In the genomic region with DNA sequence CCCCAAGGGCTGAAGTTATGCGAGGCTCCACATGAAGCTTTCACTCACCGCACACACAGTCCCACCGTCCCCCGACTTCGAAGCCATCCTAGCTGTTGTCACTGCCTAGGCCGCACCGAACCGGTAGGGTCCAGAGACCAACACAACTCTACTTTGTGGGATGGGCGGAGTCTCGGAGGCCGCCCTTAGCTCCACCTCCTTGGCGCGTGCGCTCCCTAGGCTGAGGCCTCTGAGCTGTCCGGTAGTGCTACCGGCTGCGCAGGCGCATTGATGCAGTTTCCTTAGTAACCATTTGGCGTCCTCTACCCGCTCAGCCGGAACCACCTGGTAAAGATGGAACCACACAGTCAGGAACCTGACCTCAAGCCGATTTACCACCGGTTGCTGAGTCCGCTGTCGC, we compare ENCODE assay signal across 8 mouse cellular contexts. TPM values are rescaled to one million over a fixed set of nuclear protein-coding genes. Genes with fewer than 3 reads are reported as not detected.
DNase-seq lines count a peak whose midpoint lies in the region; ATAC-seq lines count a peak whose summit lies in the region.

A gene (minus strand): TSS at position 184 of the 400 bp plus-strand sequence.
A gene (plus strand): TSS at position 218 of the 400 bp plus-strand sequence.

- peak; percentile 96 for ATAC-seq in hindbrain, embryonic 12.5 days (ENCODE audit: low FRiP score)

- H3K9me3 ChIP-seq in hindbrain, embryonic 12.5 days (replicated peaks), result no peaks in the 10 kb centered on the region

- peaks cover 17% of the 10 kb centered on the region for H3K4me1 ChIP-seq in hindbrain, embryonic 12.5 days

- peaks cover under 1% of the 10 kb centered on the region; the same call in 1 of the 2 replicates for H3K36me3 ChIP-seq in hindbrain, embryonic 12.5 days

- H3K4me2 ChIP-seq in hindbrain, embryonic 12.5 days (replicated peaks), result peak within 1 kb of the TSS; percentile 95

- peak within 1 kb of the TSS; percentile 72 for H3K9ac ChIP-seq in hindbrain, embryonic 12.5 days

- H3K27me3 ChIP-seq in hindbrain, embryonic 12.5 days, result peaks cover 28% of the 10 kb centered on the region

- peak within 1 kb of the TSS; percentile 59 for H3K4me3 ChIP-seq in hindbrain, embryonic 12.5 days

- DNase-seq in MN1 (ENCODE audit: low spot score), result peak; percentile 90
- peak; percentile 97 for DNase-seq in cerebellum, adult 9-10 months
- peak; percentile 93 to 98 for DNase-seq in frontal cortex, adult 2 months (ENCODE audit: extremely low spot score in 1 of 2, low spot score in 1 of 2)
- DNase-seq in layer of hippocampus, postnatal 14 days (ENCODE audit: low spot score in 2 of 2), result peak; percentile 89 to 97
- peak; percentile 98 for DNase-seq in lung, postnatal 14 days
- peak; percentile 87 for DNase-seq in retina, adult 2 months (ENCODE audit: low read depth, low spot score)
- DNase-seq in thymus, postnatal 36 days, result peak; percentile 91 to 95

- H3K27ac ChIP-seq in hindbrain, embryonic 12.5 days, result no peak within 1 kb of the TSS

- under 1% methylated on average over 25 of the region's 25 CpGs for WGBS in hindbrain, embryonic 12.5 days

RNA-seq across cellular contexts. Expression of the first gene that starts in this region (rescaled TPM):
- 52.4 and 58.4 TPM in 2 replicates for polyA plus RNA-seq in frontal cortex, adult 2 months (2012; rRNA removed)
- polyA plus RNA-seq in hindbrain, embryonic 12.5 days (2016; fragmentation: Nextera tagmentation; extraction: Ambion mirVana), result 42.7 and 46.4 TPM in 2 replicates
- total RNA-seq in layer of hippocampus, postnatal 14 days (2021), result 10 to 100 TPM; 42.6 to 43.6 TPM

RNA-seq across cellular contexts. Expression of the second gene that starts in this region (rescaled TPM):
- 1.6 and 1.9 TPM in 2 replicates for polyA plus RNA-seq in frontal cortex, adult 2 months (2012; rRNA removed)
- 0.35 and 0.40 TPM in 2 replicates for polyA plus RNA-seq in hindbrain, embryonic 12.5 days (2016; fragmentation: Nextera tagmentation; extraction: Ambion mirVana)
- total RNA-seq in layer of hippocampus, postnatal 14 days (2021), result 1 to 10 TPM; 2.0 TPM
